In the genomic region with DNA sequence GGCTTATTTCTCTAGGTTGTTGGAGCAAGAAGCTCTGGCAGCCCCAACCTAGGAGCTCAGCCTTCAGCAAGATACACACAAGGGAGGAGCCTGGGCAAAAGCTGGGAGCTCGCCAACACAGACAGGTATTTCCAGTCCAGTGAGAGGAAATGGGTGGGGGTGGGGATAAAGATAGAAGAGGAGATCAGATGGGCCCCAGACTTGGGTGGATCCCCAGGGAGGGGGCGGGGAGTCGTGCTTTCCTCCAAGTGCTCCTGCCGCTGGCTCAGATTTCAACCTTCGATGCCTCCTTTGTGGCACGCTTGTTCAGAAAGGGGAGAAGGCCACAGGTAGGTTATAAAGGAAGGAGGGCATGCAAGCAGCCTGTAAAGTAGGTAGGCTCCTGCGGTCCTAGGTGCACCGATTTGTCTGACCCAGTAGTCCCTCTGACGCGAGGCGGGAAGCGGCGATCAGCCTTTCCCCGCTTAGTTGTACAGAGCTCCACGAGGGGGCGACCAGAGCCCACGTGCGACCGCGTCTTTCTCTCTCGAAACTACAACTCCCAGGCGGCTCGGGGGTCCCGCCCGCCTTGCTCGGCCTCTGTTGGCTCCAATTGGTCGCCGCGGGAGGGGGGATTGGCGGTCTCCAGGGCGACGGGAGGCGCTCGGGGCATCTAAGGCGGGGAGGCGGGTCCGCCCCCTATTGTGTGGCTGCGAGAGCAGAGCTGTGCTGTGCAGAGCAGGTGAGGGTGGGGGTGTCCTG, we compare ENCODE assay signal across 8 mouse cellular contexts. TPM values are rescaled to one million over a fixed set of nuclear protein-coding genes. Genes with fewer than 3 reads are reported as not detected.
A peak's percentile ranks its signal among the peaks of the same experiment; 100 is the strongest.
DNase-seq lines count a peak whose midpoint lies in the region; ATAC-seq and TF ChIP-seq lines count a peak whose summit lies in the region.

A gene (plus strand): TSS at position 249 of the 741 bp plus-strand sequence.

- H3K4me2 ChIP-seq in hindbrain, postnatal 0 days (ENCODE audit: low read depth, low read length), result peak within 1 kb of the TSS; percentile 88

- TF ChIP-seq CTCF in hindbrain, postnatal 0 days (IDR thresholded peaks at IDR 0.05; ENCODE audit: low read depth), result peak; percentile 76

- peak within 1 kb of the TSS; percentile 49 for H3K9ac ChIP-seq in hindbrain, postnatal 0 days (replicated peaks; ENCODE audit: low read length)

- no peak within 1 kb of the TSS for H3K27ac ChIP-seq in hindbrain, postnatal 0 days

- H3K4me3 ChIP-seq in hindbrain, postnatal 0 days (ENCODE audit: low read length), result peak within 1 kb of the TSS; percentile 62

- peaks cover 29% of the 10 kb centered on the region for H3K4me1 ChIP-seq in hindbrain, postnatal 0 days (ENCODE audit: insufficient read depth, low read length)

- ATAC-seq in hindbrain, postnatal 0 days, result peak; percentile 94

- DNase-seq in R1 (ENCODE audit: low read depth, low spot score), result peak; percentile 99
- peak; percentile 82 to 94 for DNase-seq in cerebellum, postnatal 4 days (ENCODE audit: low spot score in 2 of 2)
- peak; percentile 64 to 78 for DNase-seq in gastrocnemius, adult 8-10 months (ENCODE audit: low spot score in 2 of 2)
- peak; percentile 97 for DNase-seq in hindbrain, postnatal 0 days (ENCODE audit: low spot score)
- DNase-seq in left cerebral cortex, adult 18-20 months (ENCODE audit: low spot score in 2 of 2), result peak; percentile 85 to 92
- peak; percentile 92 to 95 for DNase-seq in lung, postnatal 4 days
- DNase-seq in retina, postnatal 7 days (ENCODE audit: low read depth, low spot score), result peak; percentile 86
- peak; percentile 80 to 86 for DNase-seq in urinary bladder, adult 18-20 months (ENCODE audit: low spot score in 2 of 2)

- no peaks in the 10 kb centered on the region for H3K27me3 ChIP-seq in hindbrain, postnatal 0 days (ENCODE audit: insufficient read depth, low read length)

- H3K9me3 ChIP-seq in hindbrain, postnatal 0 days (ENCODE audit: low read length), result no peaks in the 10 kb centered on the region

- no peaks in the 10 kb centered on the region for H3K36me3 ChIP-seq in hindbrain, postnatal 0 days (ENCODE audit: insufficient read depth, low read length)

- WGBS in hindbrain, postnatal 0 days, result 1% methylated on average over 38 of the region's 38 CpGs

RNA-seq across cellular contexts. Expression of the gene that starts here (rescaled TPM):
- under 1 TPM in 1 of 4 experiments, not detected in 3; 0.20 TPM for total RNA-seq in gastrocnemius, adult 8-10 months (2022)
- total RNA-seq in hindbrain, postnatal 0 days (2014; rRNA removed), result 17.9 and 33.0 TPM in 2 replicates
- polyA plus RNA-seq in hindbrain, postnatal 0 days (2015; fragmentation: Nextera tagmentation; extraction: Ambion mirVana), result 10.5 and 13.5 TPM in 2 replicates
- total RNA-seq in left cerebral cortex, adult 18-20 months (2021), result 1 to 10 TPM; 6.3 to 7.0 TPM

Comparison
In these comparisons a context has a peak if more than half of its experiments do, and no peak if none do; other contexts are left out.
1. RNA of the gene that starts here (total RNA-seq): 17.9 to 33.0 TPM in hindbrain, postnatal 0 days and 6.3 to 7.0 TPM in left cerebral cortex, adult 18-20 months; 0.20 TPM in gastrocnemius, adult 8-10 months; every median in the first group is over 4 times any median in the second.
2. Peak in DNase-seq in gastrocnemius, adult 8-10 months; RNA of the gene not detected or under 1 TPM.
3. Peak in every context shown above with its lines, with median percentiles within 50 percentile points of each other: DNase-seq.